Mouse (Mus musculus): ENCODE measurements around the gene Gm12258. TPM values are rescaled to one million over a fixed set of nuclear protein-coding genes. Genes with fewer than 3 reads are reported as not detected.
"Not testable (repeated sequence)": the region's sequence is repeated elsewhere in the genome, so short reads cannot be mapped to it uniquely, and the experiment has no call there.

The Gm12258 gene
- 28.5 and 30.4 TPM in 2 replicates for polyA plus RNA-seq (2014; fragmentation: Nextera tagmentation; extraction: Ambion mirVana)

- WGBS: under 1% methylated on average over 24 of the region's 24 CpGs
- H3K27ac ChIP-seq (ENCODE audit: low read depth, low read length): peak within 1 kb of the TSS; percentile 62
- H3K36me3 ChIP-seq (ENCODE audit: control insufficient read depth, insufficient read depth, low read length): peaks cover 10% of the 10 kb centered on the region; the same call in 1 of the 2 replicates
Measured at GRCm38 (mm10) chr11:58846919-58847461, at the start of gene Gm12258. Gene Gm12258, plus strand, starts transcription at chr11:58847158.

GRCm38 (mm10) chr11:58799747-58800146, 47.2 kb upstream of the Gm12258 start:
- no peak overlapping the region for H3K27ac ChIP-seq (ENCODE audit: low read depth, low read length)
- no peaks in the 10 kb centered on the region for H3K9me3 ChIP-seq (ENCODE audit: control insufficient read depth, low read length)
- H3K9ac ChIP-seq (replicated peaks; ENCODE audit: low read depth, low read length): no peak overlapping the region
- no peak overlapping the region for H3K4me2 ChIP-seq (ENCODE audit: low read depth, low read length)
- 86% methylated on average over 5 of the region's 5 CpGs for WGBS
- H3K4me1 ChIP-seq (ENCODE audit: control insufficient read depth, insufficient read depth, low read length): peaks cover 7% of the 10 kb centered on the region; the same call in 1 of the 2 replicates
- no peaks in the 10 kb centered on the region for H3K36me3 ChIP-seq (ENCODE audit: control insufficient read depth, insufficient read depth, low read length)
- ATAC-seq (ENCODE audit: low read depth): no peak
- H3K4me3 ChIP-seq (ENCODE audit: low read depth, low read length): no peak overlapping the region
- no peaks in the 10 kb centered on the region for H3K27me3 ChIP-seq (ENCODE audit: control insufficient read depth, insufficient read depth, low read length)

More at GRCm38 (mm10) chr11:58846919-58847461, at the start of gene Gm12258:
- H3K9ac ChIP-seq (replicated peaks; ENCODE audit: low read depth, low read length): peak within 1 kb of the TSS; percentile 67
- ATAC-seq (ENCODE audit: low read depth): peak; percentile 100
- H3K4me1 ChIP-seq (ENCODE audit: control insufficient read depth, insufficient read depth, low read length): peaks cover 6% of the 10 kb centered on the region
- H3K4me3 ChIP-seq (ENCODE audit: low read depth, low read length): peak within 1 kb of the TSS; percentile 48
- no peaks in the 10 kb centered on the region for H3K9me3 ChIP-seq (ENCODE audit: control insufficient read depth, low read length)
- H3K4me2 ChIP-seq (ENCODE audit: low read depth, low read length): peak within 1 kb of the TSS; percentile 81
- no peaks in the 10 kb centered on the region for H3K27me3 ChIP-seq (ENCODE audit: control insufficient read depth, insufficient read depth, low read length)

- peak; percentile 41; the same call in 1 of the 2 replicates for ATAC-seq (ENCODE audit: low read depth)
- H3K4me2 ChIP-seq (ENCODE audit: low read depth, low read length): no peak within 1 kb of the TSS
- H3K27ac ChIP-seq (ENCODE audit: low read depth, low read length): no peak within 1 kb of the TSS
- no peak within 1 kb of the TSS for H3K9ac ChIP-seq (replicated peaks; ENCODE audit: low read depth, low read length)
- H3K27me3 ChIP-seq (ENCODE audit: control insufficient read depth, insufficient read depth, low read length): no peaks in the 10 kb centered on the region
- no peak within 1 kb of the TSS for H3K4me3 ChIP-seq (ENCODE audit: low read depth, low read length)
- no peaks in the 10 kb centered on the region for H3K9me3 ChIP-seq (ENCODE audit: control insufficient read depth, low read length)
- no peaks in the 10 kb centered on the region for H3K36me3 ChIP-seq (ENCODE audit: control insufficient read depth, insufficient read depth, low read length)
- H3K4me1 ChIP-seq (ENCODE audit: control insufficient read depth, insufficient read depth, low read length): peaks cover 7% of the 10 kb centered on the region; the same call in 1 of the 2 replicates
- WGBS: 31% methylated on average over 14 of the region's 14 CpGs
Measured at GRCm38 (mm10) chr11:58801558-58802228, 45.3 kb upstream of the Gm12258 start, which contains the start of gene Fam183b. Gene Fam183b, minus strand, starts transcription at chr11:58801960.

- Histone ChIP-seq H3K4me2 (ENCODE audit: low read depth, low read length) (no peak overlapping the region), H3K9ac (replicated peaks; ENCODE audit: low read depth, low read length) (no peak overlapping the region), H3K9me3 (ENCODE audit: control insufficient read depth, low read length) (no peaks in the 10 kb centered on the region), H3K36me3 (ENCODE audit: control insufficient read depth, insufficient read depth, low read length) (no peaks in the 10 kb centered on the region), H3K4me3 (ENCODE audit: low read depth, low read length) (no peak overlapping the region), H3K27me3 (ENCODE audit: control insufficient read depth, insufficient read depth, low read length) (no peaks in the 10 kb centered on the region), H3K4me1 (ENCODE audit: control insufficient read depth, insufficient read depth, low read length) (peaks cover 7% of the 10 kb centered on the region; the same call in 1 of the 2 replicates), H3K27ac (ENCODE audit: low read depth, low read length) (no peak overlapping the region)
- WGBS: 79% methylated on average over 4 of the region's 4 CpGs
- no peak for ATAC-seq (ENCODE audit: low read depth)
Measured at GRCm38 (mm10) chr11:58803871-58804270, 43.1 kb upstream of the Gm12258 start.

GRCm38 (mm10) chr11:58804393-58804792, 42.6 kb upstream of the Gm12258 start:
- Histone ChIP-seq H3K27ac (ENCODE audit: low read depth, low read length) (no peak overlapping the region), H3K4me1 (ENCODE audit: control insufficient read depth, insufficient read depth, low read length) (peaks cover 7% of the 10 kb centered on the region; the same call in 1 of the 2 replicates), H3K4me3 (ENCODE audit: low read depth, low read length) (no peak overlapping the region), H3K4me2 (ENCODE audit: low read depth, low read length) (no peak overlapping the region), H3K9me3 (ENCODE audit: control insufficient read depth, low read length) (no peaks in the 10 kb centered on the region), H3K9ac (replicated peaks; ENCODE audit: low read depth, low read length) (no peak overlapping the region), H3K27me3 (ENCODE audit: control insufficient read depth, insufficient read depth, low read length) (no peaks in the 10 kb centered on the region), H3K36me3 (ENCODE audit: control insufficient read depth, insufficient read depth, low read length) (no peaks in the 10 kb centered on the region)
- ATAC-seq (ENCODE audit: low read depth): no peak
- 94% methylated on average over 2 of the region's 2 CpGs for WGBS

- Histone ChIP-seq H3K9ac (replicated peaks; ENCODE audit: low read depth, low read length) (no peak overlapping the region), H3K9me3 (ENCODE audit: control insufficient read depth, low read length) (no peaks in the 10 kb centered on the region), H3K4me3 (ENCODE audit: low read depth, low read length) (no peak overlapping the region), H3K36me3 (ENCODE audit: control insufficient read depth, insufficient read depth, low read length) (no peaks in the 10 kb centered on the region), H3K27me3 (ENCODE audit: control insufficient read depth, insufficient read depth, low read length) (no peaks in the 10 kb centered on the region), H3K4me2 (ENCODE audit: low read depth, low read length) (no peak overlapping the region), H3K27ac (ENCODE audit: low read depth, low read length) (no peak overlapping the region), H3K4me1 (ENCODE audit: control insufficient read depth, insufficient read depth, low read length) (no peaks in the 10 kb centered on the region)
- no peak for ATAC-seq (ENCODE audit: low read depth)
- WGBS: 3% methylated on average over 1 of the region's 1 CpGs
Measured at GRCm38 (mm10) chr11:58812001-58812400, 35.0 kb upstream of the Gm12258 start.

- H3K27ac ChIP-seq (ENCODE audit: low read depth, low read length); H3K4me3 ChIP-seq (ENCODE audit: low read depth, low read length); H3K9me3 ChIP-seq (ENCODE audit: control insufficient read depth, low read length); H3K27me3 ChIP-seq (ENCODE audit: control insufficient read depth, insufficient read depth, low read length); H3K9ac ChIP-seq (replicated peaks; ENCODE audit: low read depth, low read length); ATAC-seq (ENCODE audit: low read depth); H3K4me1 ChIP-seq (ENCODE audit: control insufficient read depth, insufficient read depth, low read length); H3K36me3 ChIP-seq (ENCODE audit: control insufficient read depth, insufficient read depth, low read length); H3K4me2 ChIP-seq (ENCODE audit: low read depth, low read length): not testable (repeated sequence)
- WGBS: 70% methylated on average over 1 of the region's 1 CpGs
Measured at GRCm38 (mm10) chr11:58814700-58815099, 32.3 kb upstream of the Gm12258 start, which contains the start of gene Olfr313. Gene Olfr313, plus strand, starts transcription at chr11:58815000.

GRCm38 (mm10) chr11:58815676-58816075, 31.3 kb upstream of the Gm12258 start:
- H3K4me3 ChIP-seq (ENCODE audit: low read depth, low read length): no peak overlapping the region
- WGBS: 89% methylated on average over 1 of the region's 1 CpGs
- H3K4me1 ChIP-seq (ENCODE audit: control insufficient read depth, insufficient read depth, low read length): no peaks in the 10 kb centered on the region
- no peaks in the 10 kb centered on the region for H3K27me3 ChIP-seq (ENCODE audit: control insufficient read depth, insufficient read depth, low read length)
- no peak overlapping the region for H3K27ac ChIP-seq (ENCODE audit: low read depth, low read length)
- H3K4me2 ChIP-seq (ENCODE audit: low read depth, low read length): no peak overlapping the region
- H3K9ac ChIP-seq (replicated peaks; ENCODE audit: low read depth, low read length): no peak overlapping the region
- no peak for ATAC-seq (ENCODE audit: low read depth)
- H3K36me3 ChIP-seq (ENCODE audit: control insufficient read depth, insufficient read depth, low read length): no peaks in the 10 kb centered on the region
- H3K9me3 ChIP-seq (ENCODE audit: control insufficient read depth, low read length): no peaks in the 10 kb centered on the region

GRCm38 (mm10) chr11:58828937-58829336, 18.0 kb upstream of the Gm12258 start, which contains the start of gene Olfr312:
Gene Olfr312, plus strand, starts transcription at chr11:58829237.
- H3K9me3 ChIP-seq (ENCODE audit: control insufficient read depth, low read length); H3K4me2 ChIP-seq (ENCODE audit: low read depth, low read length); H3K4me3 ChIP-seq (ENCODE audit: low read depth, low read length); H3K27ac ChIP-seq (ENCODE audit: low read depth, low read length); H3K27me3 ChIP-seq (ENCODE audit: control insufficient read depth, insufficient read depth, low read length); H3K9ac ChIP-seq (replicated peaks; ENCODE audit: low read depth, low read length); ATAC-seq (ENCODE audit: low read depth); H3K4me1 ChIP-seq (ENCODE audit: control insufficient read depth, insufficient read depth, low read length); H3K36me3 ChIP-seq (ENCODE audit: control insufficient read depth, insufficient read depth, low read length): not testable (repeated sequence)

All from neural tube, embryonic 14.5 days (tissue).